Mouse (Mus musculus): Measurements from ENCODE around the gene Unc93b1. TPM values are rescaled to one million over a fixed set of nuclear protein-coding genes. Genes with fewer than 3 reads are reported as not detected.
"Not testable (repeated sequence)": the region's sequence is repeated elsewhere in the genome, so short reads cannot be mapped to it uniquely, and the experiment has no call there.

The Unc93b1 gene
- polyA plus RNA-seq, 1 experiment from 2014 or later: 27.7 TPM

GRCm38 (mm10) chr19:3950331-3950730 lies 15.3 kb downstream of the Unc93b1 start:
- Histone ChIP-seq H3K4me3 (replicated peaks) (no peak overlapping the region), H3K9me3 (replicated peaks) (no peaks in the 10 kb centered on the region), H3K9ac (no peak overlapping the region), H3K4me2 (replicated peaks) (no peak overlapping the region), H3K36me3 (no peaks in the 10 kb centered on the region), H3K27me3 (no peaks in the 10 kb centered on the region), H3K4me1 (no peaks in the 10 kb centered on the region), H3K27ac (replicated peaks) (no peak overlapping the region)
- no peak for ATAC-seq (ENCODE audit: insufficient number of reproducible peaks, low FRiP score, low TSS enrichment, low read depth)
- 79% methylated on average over 3 of the region's 3 CpGs for WGBS

DNA sequence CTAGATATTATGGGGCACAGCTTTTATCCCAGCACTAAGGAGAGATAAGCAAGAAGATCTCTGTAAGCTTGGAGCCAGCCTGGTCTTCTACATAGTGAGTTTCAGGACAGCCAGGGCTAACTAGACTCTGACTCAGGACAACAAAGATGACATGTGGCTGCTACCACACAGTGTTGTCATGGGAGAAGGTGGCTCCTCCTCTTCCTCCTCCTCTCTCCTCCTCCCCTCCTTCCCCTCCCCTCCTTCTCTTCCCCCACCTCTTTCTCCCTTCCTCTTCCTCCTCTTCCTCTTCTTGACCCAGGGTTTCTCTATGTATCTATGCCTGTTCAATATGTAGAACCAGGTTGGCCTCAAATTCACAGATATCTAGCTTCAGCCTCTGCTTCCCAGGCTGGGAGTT lies 16.5 kb downstream of the Unc93b1 start:
- Histone ChIP-seq H3K4me2 (replicated peaks) (no peak overlapping the region), H3K9me3 (replicated peaks) (no peaks in the 10 kb centered on the region), H3K27me3 (no peaks in the 10 kb centered on the region), H3K4me1 (no peaks in the 10 kb centered on the region), H3K27ac (replicated peaks) (no peak overlapping the region), H3K9ac (no peak overlapping the region), H3K36me3 (no peaks in the 10 kb centered on the region), H3K4me3 (replicated peaks) (no peak overlapping the region)
- ATAC-seq (ENCODE audit: insufficient number of reproducible peaks, low FRiP score, low TSS enrichment, low read depth): no peak

DNA sequence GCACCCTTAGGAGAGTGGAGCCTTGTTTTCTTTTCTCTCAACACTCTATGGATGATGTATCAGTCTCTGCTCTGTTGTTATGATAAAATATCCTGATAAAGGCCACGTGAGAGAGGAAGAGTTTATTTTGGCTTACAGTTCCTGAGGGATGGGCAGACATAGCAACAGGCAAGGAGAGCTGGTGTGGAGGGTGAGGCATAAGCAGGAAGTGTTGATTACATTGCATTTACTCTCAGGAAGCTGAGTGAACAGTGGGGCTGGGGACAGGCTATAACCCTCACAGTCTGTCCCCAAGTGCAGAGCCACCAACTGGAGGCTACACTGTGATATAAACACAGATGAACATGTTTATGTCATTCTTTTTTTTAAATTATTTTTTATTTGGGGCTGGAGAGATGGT lies 17.1 kb downstream of the Unc93b1 start:
- no peak overlapping the region for H3K4me3 ChIP-seq (replicated peaks)
- no peak overlapping the region for H3K27ac ChIP-seq (replicated peaks)
- H3K27me3 ChIP-seq: no peaks in the 10 kb centered on the region
- H3K9me3 ChIP-seq (replicated peaks): no peaks in the 10 kb centered on the region
- H3K4me2 ChIP-seq (replicated peaks): no peak overlapping the region
- ATAC-seq (ENCODE audit: insufficient number of reproducible peaks, low FRiP score, low TSS enrichment, low read depth): no peak
- WGBS: 46% methylated on average over 1 of the region's 1 CpGs
- H3K36me3 ChIP-seq: no peaks in the 10 kb centered on the region
- no peak overlapping the region for H3K9ac ChIP-seq
- no peaks in the 10 kb centered on the region for H3K4me1 ChIP-seq

- ATAC-seq (ENCODE audit: insufficient number of reproducible peaks, low FRiP score, low TSS enrichment, low read depth): no peak
- H3K27me3 ChIP-seq: no peaks in the 10 kb centered on the region
- 68% methylated on average over 3 of the region's 3 CpGs for WGBS
Measured at GRCm38 (mm10) chr19:3955033-3955432, 20.0 kb downstream of the Unc93b1 start.

GRCm38 (mm10) chr19:3955804-3956203 lies 20.8 kb downstream of the Unc93b1 start:
- H3K27ac ChIP-seq (replicated peaks): no peak overlapping the region
- no peaks in the 10 kb centered on the region for H3K4me1 ChIP-seq
- no peak overlapping the region for H3K9ac ChIP-seq
- WGBS: 57% methylated on average over 4 of the region's 4 CpGs
- no peaks in the 10 kb centered on the region for H3K27me3 ChIP-seq
- ATAC-seq (ENCODE audit: insufficient number of reproducible peaks, low FRiP score, low TSS enrichment, low read depth): no peak
- H3K9me3 ChIP-seq (replicated peaks): no peaks in the 10 kb centered on the region
- no peak overlapping the region for H3K4me3 ChIP-seq (replicated peaks)
- no peak overlapping the region for H3K4me2 ChIP-seq (replicated peaks)
- H3K36me3 ChIP-seq: no peaks in the 10 kb centered on the region

More at GRCm38 (mm10) chr19:3955033-3955432, 20.0 kb downstream of the Unc93b1 start:
- Histone ChIP-seq H3K9me3 (replicated peaks) (no peaks in the 10 kb centered on the region), H3K9ac (no peak overlapping the region), H3K4me1 (no peaks in the 10 kb centered on the region), H3K4me2 (replicated peaks) (no peak overlapping the region), H3K36me3 (no peaks in the 10 kb centered on the region), H3K4me3 (replicated peaks) (no peak overlapping the region), H3K27ac (replicated peaks) (no peak overlapping the region)

DNA sequence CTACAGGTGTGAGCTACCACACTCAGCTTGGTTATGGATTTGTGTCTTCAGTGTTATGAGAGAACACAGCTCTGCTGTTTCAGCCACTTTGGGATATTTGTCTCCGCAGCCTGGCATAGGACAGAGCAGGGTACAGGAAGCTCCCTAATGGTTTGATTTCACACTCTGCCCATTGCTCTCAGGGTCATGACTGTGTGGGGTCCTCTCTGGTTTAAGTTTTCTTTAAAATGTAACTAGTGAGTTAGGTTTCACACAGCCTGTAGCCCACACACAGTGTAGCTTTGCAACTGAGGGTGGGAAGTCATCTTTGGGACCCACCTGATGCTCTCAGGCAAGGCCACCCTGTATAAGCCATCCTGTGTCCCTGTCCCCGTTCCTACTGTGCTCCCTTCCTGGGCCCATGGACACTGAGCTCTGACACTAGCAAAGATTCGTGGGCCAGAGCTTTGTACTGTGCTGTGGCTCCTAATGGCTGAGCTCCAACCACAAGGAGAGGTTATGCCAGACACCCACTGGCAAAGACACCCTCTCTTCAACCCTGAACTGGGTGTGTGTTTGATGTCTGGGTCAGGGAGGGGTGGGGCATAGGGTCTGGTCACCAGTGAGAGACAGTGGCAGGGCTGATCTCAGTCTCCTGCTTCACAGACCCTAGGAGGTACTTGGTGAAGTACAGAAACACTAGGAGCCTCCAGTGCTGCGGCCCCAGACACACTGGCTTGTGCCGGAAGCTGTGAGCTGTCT lies 22.5 kb downstream of the Unc93b1 start:
- not testable (repeated sequence) for H3K36me3 ChIP-seq; H3K27ac ChIP-seq (replicated peaks); H3K9ac ChIP-seq; H3K4me2 ChIP-seq (replicated peaks); ATAC-seq (ENCODE audit: insufficient number of reproducible peaks, low FRiP score, low TSS enrichment, low read depth); H3K4me3 ChIP-seq (replicated peaks); H3K4me1 ChIP-seq; H3K9me3 ChIP-seq (replicated peaks); H3K27me3 ChIP-seq
- 77% methylated on average over 5 of the region's 5 CpGs for WGBS

- no peak within 1 kb of the TSS for H3K27ac ChIP-seq (replicated peaks)
- no peaks in the 10 kb centered on the region for H3K36me3 ChIP-seq
- 56% methylated on average over 4 of the region's 4 CpGs for WGBS
- no peak within 1 kb of the TSS for H3K9ac ChIP-seq
- no peak within 1 kb of the TSS for H3K4me2 ChIP-seq (replicated peaks)
- no peaks in the 10 kb centered on the region for H3K4me1 ChIP-seq
- H3K27me3 ChIP-seq: no peaks in the 10 kb centered on the region
- H3K4me3 ChIP-seq (replicated peaks): no peak within 1 kb of the TSS
- ATAC-seq (ENCODE audit: insufficient number of reproducible peaks, low FRiP score, low TSS enrichment, low read depth): no peak
- no peaks in the 10 kb centered on the region for H3K9me3 ChIP-seq (replicated peaks)
Measured at GRCm38 (mm10) chr19:3958470-3958869, 23.5 kb downstream of the Unc93b1 start, which contains the start of gene Aldh3b3. TSS of gene Aldh3b3 (plus strand) at chr19:3958645.

DNA sequence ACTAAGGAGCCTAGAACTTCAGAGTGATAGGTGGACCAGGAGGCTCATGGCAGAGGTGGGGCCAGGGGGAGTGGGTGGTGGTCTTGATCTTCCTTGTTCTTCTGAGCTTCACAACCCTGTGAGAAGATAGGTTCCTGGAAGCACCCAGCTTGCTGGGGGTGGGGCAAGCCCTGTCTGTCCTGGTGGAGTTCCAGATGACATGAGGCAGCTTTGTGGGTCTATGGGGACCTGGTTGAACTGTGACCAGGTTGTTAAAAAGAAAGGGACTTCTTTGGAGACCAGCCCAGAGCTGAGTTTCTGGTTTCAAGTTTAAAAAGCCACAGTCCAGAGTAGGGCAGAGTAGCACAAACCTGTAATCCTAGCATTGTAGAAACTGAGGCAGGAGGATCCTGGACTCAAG lies 24.0 kb downstream of the Unc93b1 start:
- no peak for ATAC-seq (ENCODE audit: insufficient number of reproducible peaks, low FRiP score, low TSS enrichment, low read depth)

DNA sequence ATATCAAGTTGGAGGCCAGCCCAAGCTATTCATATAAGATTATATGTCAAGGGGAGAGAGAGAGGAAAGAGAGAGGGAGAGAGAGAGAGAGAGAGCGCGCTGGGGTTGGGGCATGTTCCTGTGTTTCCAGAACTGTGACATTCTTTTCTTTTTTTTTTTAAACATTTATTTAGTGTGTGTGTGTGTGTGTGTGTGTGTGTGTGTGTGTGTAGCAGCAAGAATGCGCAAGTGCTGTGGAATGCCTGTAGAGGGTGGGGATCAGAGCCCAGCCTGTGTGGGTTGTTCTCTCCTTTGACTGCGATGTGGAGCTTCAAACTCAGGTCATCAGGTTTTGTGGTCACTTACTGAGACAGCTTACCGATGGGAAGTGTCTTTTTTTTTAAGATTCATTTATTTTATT lies 25.2 kb downstream of the Unc93b1 start:
- ATAC-seq (ENCODE audit: insufficient number of reproducible peaks, low FRiP score, low TSS enrichment, low read depth): no peak

More for the DNA sequence above, 24.0 kb downstream of the Unc93b1 start:
- H3K27me3 ChIP-seq: no peaks in the 10 kb centered on the region
- no peaks in the 10 kb centered on the region for H3K4me1 ChIP-seq
- H3K4me2 ChIP-seq (replicated peaks): no peak overlapping the region
- H3K4me3 ChIP-seq (replicated peaks): no peak overlapping the region
- H3K36me3 ChIP-seq: no peaks in the 10 kb centered on the region
- H3K27ac ChIP-seq (replicated peaks): no peak overlapping the region
- no peak overlapping the region for H3K9ac ChIP-seq
- H3K9me3 ChIP-seq (replicated peaks): no peaks in the 10 kb centered on the region

DNA sequence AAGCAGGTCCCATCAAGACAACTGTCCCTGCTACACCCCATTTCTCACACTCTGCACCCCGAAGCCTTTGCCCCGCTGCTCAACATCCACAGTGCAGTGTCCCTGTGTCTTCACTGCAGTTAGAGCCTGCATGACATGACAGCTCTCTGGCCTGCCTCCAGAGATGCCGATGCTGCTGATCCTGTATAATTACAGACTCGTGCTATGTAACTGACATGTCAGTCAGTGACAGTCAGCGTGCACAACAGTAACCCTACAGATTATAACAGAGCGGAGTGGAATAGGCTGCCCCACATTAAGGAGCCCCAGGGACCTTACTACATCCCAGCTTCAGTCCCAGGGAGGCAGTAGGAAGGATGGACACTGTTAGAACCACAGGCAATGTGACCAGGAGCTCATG lies 26.8 kb downstream of the Unc93b1 start:
- not testable (repeated sequence) for H3K9me3 ChIP-seq (replicated peaks); H3K4me1 ChIP-seq; H3K4me3 ChIP-seq (replicated peaks); H3K27ac ChIP-seq (replicated peaks); H3K4me2 ChIP-seq (replicated peaks); H3K9ac ChIP-seq; H3K27me3 ChIP-seq; ATAC-seq (ENCODE audit: insufficient number of reproducible peaks, low FRiP score, low TSS enrichment, low read depth); H3K36me3 ChIP-seq
- 60% methylated on average over 6 of the region's 6 CpGs for WGBS

More for the DNA sequence above, 25.2 kb downstream of the Unc93b1 start:
- H3K9ac ChIP-seq: no peak overlapping the region
- no peak overlapping the region for H3K4me2 ChIP-seq (replicated peaks)
- H3K27ac ChIP-seq (replicated peaks): no peak overlapping the region
- no peaks in the 10 kb centered on the region for H3K9me3 ChIP-seq (replicated peaks)
- H3K36me3 ChIP-seq: no peaks in the 10 kb centered on the region
- H3K4me1 ChIP-seq: no peaks in the 10 kb centered on the region
- H3K27me3 ChIP-seq: no peaks in the 10 kb centered on the region
- no peak overlapping the region for H3K4me3 ChIP-seq (replicated peaks)
- WGBS: 69% methylated on average over 5 of the region's 5 CpGs

- Histone ChIP-seq H3K9ac (no peak overlapping the region), H3K4me2 (replicated peaks) (no peak overlapping the region), H3K27me3 (no peaks in the 10 kb centered on the region), H3K27ac (replicated peaks) (no peak overlapping the region), H3K4me1 (no peaks in the 10 kb centered on the region), H3K36me3 (no peaks in the 10 kb centered on the region), H3K4me3 (replicated peaks) (no peak overlapping the region), H3K9me3 (replicated peaks) (no peaks in the 10 kb centered on the region)
- no peak for ATAC-seq (ENCODE audit: insufficient number of reproducible peaks, low FRiP score, low TSS enrichment, low read depth)
- WGBS: 15% methylated on average over 2 of the region's 2 CpGs
Measured at GRCm38 (mm10) chr19:3962469-3962868, 27.5 kb downstream of the Unc93b1 start.

DNA sequence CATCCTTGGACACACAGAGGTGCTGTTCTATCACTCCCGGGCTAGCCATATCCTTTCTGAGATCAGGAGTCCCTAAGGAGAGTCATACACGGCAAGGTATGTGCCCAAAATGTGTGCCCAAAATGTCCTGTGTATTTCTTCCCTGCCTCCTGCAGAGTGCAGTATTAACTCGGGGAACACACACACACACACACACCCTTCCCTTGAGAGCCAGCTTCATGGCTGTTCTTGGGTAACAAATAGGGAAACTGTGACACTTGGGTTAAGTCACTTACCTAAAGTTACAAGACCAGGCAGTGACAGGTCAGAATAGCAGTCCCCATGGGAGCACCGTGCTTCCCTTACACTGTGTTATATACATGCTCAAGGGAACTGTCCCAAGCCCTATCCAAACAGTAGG lies 29.0 kb downstream of the Unc93b1 start:
- H3K9ac ChIP-seq: no peak overlapping the region
- H3K9me3 ChIP-seq (replicated peaks): no peaks in the 10 kb centered on the region
- H3K36me3 ChIP-seq: no peaks in the 10 kb centered on the region
- H3K4me3 ChIP-seq (replicated peaks): no peak overlapping the region
- H3K4me1 ChIP-seq: no peaks in the 10 kb centered on the region
- no peak overlapping the region for H3K27ac ChIP-seq (replicated peaks)
- H3K4me2 ChIP-seq (replicated peaks): no peak overlapping the region
- no peak for ATAC-seq (ENCODE audit: insufficient number of reproducible peaks, low FRiP score, low TSS enrichment, low read depth)
- H3K27me3 ChIP-seq: no peaks in the 10 kb centered on the region
- WGBS: 69% methylated on average over 4 of the region's 4 CpGs

Measured in embryonic facial prominence, embryonic 15.5 days (tissue).